Mouse (Mus musculus): Measurements from ENCODE around the gene Mdc1. TPM values are rescaled to one million over a fixed set of nuclear protein-coding genes. Genes with fewer than 3 reads are reported as not detected.

Gene Mdc1
- total RNA-seq, 2 experiments from 2014 or later, result 12.1 to 16.5 TPM

DNA sequence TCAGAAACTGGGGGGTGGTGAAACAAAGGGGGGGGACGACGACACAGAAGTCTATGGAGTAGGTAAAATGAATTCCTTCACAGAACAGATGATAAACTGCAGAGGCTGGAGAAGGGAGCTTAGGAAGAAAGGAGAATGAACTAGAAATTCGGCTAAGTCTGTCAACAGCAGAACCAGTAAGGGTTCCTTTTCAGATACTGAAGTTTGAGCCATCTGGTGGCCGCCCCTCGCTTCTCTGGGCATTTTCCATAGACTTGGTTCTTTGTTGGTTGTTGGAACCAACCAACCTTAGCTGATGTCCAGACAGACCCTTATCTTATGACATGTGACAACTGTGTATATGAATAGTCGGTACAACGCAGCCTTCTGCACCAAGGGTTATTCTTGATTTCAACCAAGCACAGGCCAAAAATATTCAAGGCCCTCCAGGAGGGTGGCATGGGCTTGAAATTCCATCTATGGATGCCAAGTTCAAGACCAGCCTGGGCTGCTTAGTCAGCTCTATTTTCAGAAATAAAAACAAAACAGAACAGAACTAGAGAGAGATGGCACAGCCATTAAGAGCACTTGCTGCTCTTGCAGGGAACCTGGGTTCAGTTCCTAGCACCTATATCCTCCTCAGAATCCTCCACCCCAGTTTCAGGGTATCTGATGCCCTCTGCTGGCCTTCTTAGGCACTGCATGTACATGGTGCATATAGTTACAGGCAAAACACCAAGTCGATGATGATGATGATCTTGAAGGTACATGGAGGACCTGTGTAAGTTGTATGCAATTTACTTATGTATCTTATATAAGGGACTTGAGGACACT lies 29.8 kb downstream of the Mdc1 start:
- no peak for DNase-seq (ENCODE audit: extremely low spot score in 1 of 2, low spot score in 1 of 2)

DNA sequence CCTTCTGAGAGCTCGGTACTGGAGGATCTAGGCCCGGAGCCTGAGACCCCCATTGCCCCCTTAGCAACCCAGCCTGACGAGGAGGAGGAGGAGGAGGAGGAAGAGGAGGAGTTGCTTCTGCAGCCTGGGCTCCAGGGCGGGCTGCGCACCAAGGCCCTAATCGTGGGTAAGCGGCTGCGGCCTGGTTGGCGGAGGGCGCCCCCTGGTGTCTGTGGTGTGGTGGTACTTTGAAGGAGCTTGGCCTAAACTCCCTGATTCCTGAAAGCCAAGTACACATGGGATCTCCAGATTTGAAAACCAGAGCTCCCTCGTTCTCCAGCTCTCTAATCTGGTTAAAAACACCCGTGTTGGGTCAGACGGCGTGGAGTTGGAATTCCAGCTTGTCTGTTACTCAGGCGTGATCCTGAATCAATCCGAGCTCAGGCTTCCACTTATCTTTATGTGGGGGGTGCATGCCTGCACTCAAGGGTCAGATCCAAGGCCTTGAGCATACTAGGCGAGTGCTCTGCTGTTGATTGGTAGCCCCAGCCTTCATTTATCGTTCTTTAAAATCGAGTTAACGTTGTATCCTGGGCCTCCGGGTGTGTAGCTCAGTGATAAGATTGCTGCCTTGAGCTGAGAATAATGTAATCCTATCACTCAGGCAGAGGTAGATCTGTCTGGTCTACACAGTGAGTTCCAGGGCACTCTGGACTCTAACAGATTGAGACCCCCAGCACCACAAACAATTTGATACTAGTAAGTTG lies 32.6 kb downstream of the Mdc1 start:
- peak; percentile 89 to 95 for DNase-seq (ENCODE audit: extremely low spot score in 1 of 2, low spot score in 1 of 2)

DNA sequence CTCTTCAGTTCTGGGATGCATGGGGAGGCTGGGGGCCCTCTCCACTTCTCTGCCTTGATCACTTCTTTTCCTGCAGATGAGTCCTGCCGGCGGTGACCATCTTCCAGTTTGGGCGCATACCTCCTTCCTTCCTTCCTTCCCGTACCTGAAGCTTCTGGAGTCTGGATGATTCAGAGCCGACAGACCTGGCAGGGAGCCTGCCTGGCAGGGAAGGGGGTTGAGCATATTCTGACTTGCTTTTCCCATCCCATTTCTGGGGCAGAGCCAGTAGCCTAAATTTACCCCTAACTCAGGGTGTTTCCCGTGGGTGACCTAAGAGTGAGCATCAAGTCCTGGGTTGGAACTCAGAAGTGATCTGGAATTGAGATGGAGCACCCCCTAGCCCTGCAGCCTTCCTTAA lies 33.4 kb downstream of the Mdc1 start:
- no peak for DNase-seq (ENCODE audit: extremely low spot score in 1 of 2, low spot score in 1 of 2)

DNA sequence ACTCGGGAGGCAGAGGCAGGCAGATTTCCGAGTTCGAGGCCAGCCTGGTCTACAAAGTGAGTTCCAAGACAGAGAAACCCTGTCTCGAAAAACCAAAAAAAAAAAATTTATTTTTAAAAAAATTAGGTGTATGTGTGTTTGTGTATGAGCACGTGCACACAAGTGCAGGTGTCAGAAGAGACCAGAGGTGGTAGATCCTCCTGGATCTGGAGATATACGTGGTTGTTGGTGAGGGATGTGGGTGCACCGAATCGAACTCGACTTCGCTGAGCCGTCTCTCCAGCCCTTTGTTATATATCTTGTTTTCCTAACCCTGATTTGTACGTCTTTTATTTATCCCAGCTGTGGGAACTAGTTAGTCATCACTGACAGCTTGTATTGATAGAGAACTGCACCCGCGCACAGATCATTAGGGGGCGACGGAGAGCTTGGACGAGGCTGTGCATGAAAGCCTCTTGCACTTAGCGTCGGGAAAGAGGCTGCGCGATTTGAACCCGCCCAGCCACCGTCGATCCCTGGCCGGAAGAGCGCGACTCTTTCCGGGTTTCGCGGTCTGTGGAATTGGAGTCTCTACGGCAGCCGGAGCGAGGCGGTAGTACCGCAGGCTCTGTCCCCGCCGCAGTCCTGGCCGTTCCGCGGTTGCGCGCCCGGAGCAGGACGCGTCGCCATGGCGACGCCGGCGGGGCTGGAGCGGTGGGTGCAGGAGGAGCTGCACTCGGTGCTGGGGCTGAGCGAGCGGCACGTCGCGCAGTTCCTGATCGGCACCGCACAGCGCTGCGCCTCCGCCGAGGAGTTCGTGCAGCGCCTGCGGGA lies 38.1 kb downstream of the Mdc1 start, which contains the start of gene Dhx16:
Gene Dhx16 (plus strand): TSS at position 575 of the 813 bp plus-strand sequence.
- DNase-seq (ENCODE audit: extremely low spot score in 1 of 2, low spot score in 1 of 2), result peak; percentile 86 to 95

DNA sequence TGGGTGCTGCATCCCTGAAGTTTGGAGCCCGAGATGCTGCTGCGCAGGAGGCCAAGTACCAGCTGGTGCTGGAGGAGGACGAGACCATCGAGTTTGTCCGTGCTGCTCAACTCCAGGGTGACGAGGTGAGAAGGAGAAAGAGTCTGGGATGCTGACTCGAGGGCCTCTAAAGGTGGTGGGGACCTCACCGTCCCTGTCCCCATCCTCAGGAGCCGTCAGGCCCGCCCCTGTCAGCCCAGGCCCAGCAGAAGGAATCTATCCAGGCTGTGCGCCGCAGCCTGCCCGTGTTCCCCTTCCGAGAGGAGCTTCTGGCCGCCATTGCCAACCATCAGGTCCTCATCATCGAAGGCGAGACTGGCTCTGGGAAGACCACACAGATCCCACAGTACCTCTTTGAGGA lies 41.6 kb downstream of the Mdc1 start:
- DNase-seq (ENCODE audit: extremely low spot score in 1 of 2, low spot score in 1 of 2), result no peak

DNA sequence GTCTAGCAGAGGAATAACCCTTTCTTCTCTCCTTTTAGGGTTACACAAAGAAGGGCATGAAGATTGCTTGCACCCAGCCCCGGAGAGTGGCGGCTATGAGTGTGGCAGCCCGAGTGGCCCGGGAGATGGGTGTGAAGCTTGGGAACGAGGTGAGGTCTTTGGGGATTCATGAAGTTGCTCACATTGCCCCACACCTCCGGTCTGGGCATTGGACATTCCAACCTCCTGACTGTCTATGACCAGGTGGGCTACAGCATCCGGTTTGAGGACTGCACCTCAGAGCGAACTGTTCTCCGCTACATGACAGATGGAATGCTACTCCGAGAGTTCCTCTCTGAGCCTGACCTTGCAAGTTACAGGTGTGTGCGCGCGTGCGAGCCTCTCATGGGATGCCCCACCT lies 42.5 kb downstream of the Mdc1 start:
- DNase-seq (ENCODE audit: extremely low spot score in 1 of 2, low spot score in 1 of 2), result no peak

DNA sequence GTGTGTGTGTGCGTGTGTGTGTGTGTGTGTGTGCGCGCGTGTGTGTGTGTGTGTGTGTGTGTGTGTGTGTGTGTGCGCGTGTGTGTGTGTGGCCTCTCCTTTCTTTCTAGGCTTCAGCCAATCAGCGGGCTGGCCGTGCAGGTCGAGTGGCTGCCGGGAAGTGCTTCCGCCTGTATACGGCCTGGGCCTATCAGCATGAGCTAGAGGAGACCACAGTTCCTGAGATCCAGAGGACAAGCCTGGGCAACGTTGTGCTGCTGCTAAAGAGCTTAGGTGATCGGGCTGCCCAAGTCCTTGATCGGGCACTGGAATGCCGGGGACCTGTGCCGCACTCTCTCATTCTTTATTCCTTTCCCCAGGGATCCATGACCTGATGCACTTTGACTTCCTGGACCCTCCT lies 46.4 kb downstream of the Mdc1 start:
- DNase-seq (ENCODE audit: extremely low spot score in 1 of 2, low spot score in 1 of 2), result no peak

DNA sequence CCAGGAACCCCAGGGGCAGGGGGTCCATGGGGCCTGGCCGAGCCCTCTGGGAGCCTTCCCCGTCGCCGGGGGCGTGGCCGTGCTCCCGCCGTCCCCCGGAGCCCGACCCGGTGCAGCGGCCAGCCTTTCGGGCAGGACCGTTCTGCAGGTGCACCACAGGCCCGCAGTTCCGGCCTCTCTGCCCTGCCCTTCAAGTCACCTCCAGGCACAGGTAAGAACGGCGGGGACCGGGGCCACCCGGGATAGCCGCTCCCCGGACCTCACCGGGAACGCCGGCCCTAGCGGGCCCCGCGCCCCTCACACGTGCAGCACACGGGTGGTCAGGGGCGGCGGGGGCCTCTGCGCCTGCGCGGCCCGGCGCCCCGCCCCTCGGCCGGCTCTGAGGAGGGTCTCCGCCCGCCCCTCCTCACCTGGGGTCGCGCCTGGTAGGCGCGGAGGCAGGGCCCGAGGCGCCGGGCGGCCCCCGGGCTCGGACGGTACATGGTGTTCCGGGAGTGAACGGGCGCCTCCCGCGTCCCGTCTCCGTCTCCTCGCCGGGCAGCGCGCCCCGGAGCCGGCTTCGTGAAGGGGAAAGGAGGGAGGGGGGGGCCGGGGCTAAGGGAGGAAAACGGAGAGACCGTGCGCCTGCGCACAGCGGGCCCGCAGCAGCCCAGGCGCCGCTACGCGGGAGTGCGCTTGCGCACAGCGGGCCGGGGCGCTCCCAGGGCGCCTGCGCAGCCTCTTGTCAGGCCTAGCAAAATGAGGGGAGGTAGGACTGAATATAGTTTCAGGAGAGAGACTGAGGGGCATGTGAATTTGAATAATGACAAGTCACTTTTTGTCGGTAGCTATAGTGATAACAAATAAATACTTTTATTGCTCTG lies 55.7 kb downstream of the Mdc1 start, which contains the start of gene 2310061I04Rik:
Gene 2310061I04Rik (minus strand): TSS at position 651 of the 863 bp plus-strand sequence.
- peak; percentile 82 to 87 for DNase-seq (ENCODE audit: extremely low spot score in 1 of 2, low spot score in 1 of 2)

DNA sequence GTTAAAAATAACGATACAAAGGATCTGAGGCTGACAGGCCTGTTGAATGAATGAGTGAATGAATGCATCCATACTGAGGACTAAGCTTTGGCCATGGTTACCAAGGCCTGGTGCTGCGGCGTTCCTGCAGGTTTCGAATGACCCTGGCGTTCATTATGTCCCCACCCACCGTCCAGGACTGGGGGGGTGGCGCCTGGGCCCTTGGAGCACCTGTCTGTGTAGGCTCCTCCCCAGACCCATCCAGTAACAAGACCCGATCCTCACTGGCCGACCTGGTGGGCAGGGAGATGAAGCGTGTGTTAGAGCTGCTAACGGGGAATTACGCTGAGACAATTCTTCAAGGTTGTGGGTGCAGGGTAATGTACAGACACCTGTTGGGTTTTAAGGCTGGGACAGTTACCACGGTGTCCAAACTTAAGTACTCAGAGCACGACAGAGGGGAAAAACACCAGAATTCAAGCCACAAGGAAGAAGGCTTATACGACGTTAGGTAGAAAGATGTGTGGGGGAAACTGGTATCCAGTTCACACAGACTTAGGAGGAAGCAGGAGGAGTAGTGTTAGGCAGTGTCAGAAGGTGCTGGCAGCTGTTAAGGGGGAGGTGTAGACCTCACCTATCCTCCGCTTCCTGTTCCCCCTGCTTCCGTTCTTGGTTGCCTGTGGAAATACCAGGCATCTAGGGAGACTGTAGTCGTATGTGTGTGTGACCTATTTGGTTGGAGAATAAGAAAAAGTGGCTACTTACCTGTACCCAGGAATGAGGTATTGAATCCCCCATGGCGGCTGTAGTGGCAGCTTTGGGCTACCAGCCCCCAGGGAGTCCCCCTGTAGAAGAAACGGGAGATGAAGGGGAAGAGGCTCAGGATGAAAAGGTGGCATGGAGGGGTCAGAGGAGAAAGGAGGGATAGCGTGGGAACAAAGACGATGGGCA lies 56.6 kb downstream of the Mdc1 start:
- DNase-seq (ENCODE audit: extremely low spot score in 1 of 2, low spot score in 1 of 2), result no peak

DNA sequence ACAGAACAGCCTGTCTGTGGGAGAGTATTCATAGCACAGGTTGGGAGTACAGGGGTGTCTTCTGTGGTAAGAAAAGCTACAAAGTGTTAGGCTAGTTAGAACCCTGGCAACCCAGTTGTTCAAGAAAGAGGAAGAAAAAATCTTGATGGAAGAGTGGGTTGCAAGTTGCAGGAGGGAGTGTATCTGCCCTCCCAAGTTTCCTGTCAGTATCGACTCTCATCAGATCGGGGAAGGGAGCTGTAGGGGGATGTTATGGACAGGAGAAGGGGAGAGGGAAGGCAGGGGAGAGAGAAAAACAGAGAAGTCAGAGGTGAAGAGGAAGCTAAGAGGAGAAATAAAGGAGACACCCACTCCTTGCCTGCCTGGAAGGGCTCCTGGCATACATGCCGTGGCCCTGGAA lies 59.3 kb downstream of the Mdc1 start:
- no peak for DNase-seq (ENCODE audit: extremely low spot score in 1 of 2, low spot score in 1 of 2)

DNA sequence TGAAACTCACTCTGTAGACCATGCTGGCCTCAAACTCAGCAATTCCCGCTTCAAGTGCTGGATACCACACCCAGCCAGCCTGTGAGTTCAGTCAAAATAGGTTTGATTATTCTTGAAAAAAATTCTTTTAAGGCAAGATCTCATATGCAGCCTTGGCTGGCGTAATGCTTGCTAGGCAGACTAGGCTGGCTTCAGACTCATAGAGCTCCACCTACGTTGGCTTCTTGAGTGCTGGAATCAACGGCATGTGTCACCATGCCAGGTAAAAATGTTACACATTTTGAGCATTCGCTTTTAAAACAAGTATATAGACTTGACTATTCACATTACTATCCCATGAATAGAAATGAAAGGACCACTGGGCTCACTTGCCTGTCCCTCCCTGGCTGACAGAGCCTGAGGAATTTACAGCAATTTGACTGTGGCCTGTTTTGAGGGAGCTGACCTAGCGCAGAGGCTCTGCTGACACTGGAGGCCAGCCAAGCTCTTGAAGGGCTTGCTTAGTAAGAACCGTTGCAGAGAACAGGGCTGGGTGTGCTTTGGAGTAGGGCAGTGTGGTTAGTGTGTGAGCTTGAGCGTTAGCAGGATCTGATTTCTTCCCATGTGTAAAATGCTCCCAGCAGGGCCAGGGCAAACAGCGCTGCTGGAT lies 62.2 kb downstream of the Mdc1 start:
- DNase-seq (ENCODE audit: extremely low spot score in 1 of 2, low spot score in 1 of 2), result no peak

DNA sequence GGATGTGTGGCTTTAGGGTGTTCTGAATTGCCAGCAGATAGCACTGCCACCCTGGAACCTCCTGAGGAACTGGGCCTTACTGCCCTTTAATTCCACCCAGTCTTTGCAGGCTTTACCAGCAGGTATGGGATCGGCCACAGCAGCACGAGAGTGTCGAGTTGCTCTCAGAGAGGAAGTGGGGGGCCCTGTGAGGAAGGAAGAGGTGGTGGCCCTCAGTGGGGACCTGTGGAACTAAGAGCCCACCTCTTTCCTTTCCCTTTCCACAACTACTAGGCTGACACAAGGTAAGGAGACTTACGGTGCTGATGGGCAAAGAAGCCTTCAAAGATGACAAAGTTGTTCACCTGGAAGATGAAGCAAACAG lies 62.7 kb downstream of the Mdc1 start:
- DNase-seq (ENCODE audit: extremely low spot score in 1 of 2, low spot score in 1 of 2), result no peak

DNA sequence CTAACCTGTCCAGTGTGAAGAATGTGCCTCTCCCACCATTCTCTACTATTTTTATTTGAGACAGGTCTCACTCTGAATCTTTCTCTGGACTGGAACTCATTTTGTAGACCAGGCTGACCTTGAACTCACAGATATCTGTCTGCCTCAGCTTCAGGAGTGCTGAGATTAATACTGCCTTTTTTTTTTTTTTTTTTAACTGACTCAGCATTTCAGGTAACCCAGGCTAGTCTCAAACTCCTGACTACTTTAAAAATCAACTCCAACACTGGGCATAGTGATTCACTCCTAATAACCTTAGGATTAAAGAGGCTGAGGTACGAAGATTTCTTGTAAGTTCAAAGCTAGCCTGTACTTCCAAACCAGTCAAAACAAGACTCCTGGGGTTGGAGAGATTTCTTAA lies 64.3 kb downstream of the Mdc1 start:
- DNase-seq (ENCODE audit: extremely low spot score in 1 of 2, low spot score in 1 of 2), result no peak

DNA sequence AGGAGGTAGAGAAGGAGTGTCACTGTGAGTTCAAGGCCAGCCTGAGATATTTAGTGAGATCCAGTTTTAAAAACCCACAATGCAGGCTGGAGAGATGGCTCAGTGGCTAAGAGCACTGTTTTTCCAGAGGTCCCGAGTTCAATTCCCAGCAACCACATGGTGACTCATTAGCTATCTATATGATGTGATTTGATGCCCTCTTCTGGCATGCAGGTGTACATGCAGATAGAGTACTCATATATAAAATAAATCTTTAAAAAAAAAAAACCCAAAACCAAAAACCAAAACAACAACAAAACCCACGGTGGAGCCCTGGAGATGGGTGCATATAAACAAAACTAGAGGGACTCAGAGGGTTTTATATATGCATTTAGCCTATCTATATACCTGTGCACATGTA lies 66.3 kb downstream of the Mdc1 start:
- DNase-seq (ENCODE audit: extremely low spot score in 1 of 2, low spot score in 1 of 2), result no peak
